Mouse (Mus musculus) spleen, adult 18-20 months (tissue): ENCODE data around the gene Mdfi.

Experiments
- DNase-seq, 2 experiments: peaks; one replicate each; pipeline ENCODE4 v3.0.0; 2022; ENCODE audit warnings: mixed read lengths in 2 of 2

The Mdfi gene

GRCm38 (mm10) chr17:47796968-47797367 lies 37.5 kb downstream of the Mdfi start:
- DNase-seq: no peak

GRCm38 (mm10) chr17:47796156-47796816 lies 38.2 kb downstream of the Mdfi start:
- no peak for DNase-seq

DNA sequence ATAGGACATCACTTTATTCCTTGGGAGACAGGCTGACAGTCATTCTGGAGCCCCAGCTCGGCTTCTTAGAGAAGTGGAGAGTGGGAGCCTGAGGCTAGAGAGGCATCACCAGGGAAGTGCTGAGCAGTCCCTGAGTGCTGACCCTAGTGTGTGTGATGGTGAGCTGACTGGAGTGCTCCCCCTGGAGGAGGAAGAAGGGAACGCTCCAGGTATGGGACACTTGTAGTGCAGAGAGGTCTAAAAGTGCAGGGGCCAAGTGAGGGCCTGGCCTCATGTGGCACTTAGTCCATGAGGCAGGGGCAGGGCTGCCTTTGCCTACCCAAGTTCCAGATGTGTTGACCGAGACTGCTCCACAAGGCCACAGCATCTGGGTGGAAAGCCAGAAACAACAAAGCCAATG lies 39.0 kb downstream of the Mdfi start:
- DNase-seq: peak; percentile 50 to 69

DNA sequence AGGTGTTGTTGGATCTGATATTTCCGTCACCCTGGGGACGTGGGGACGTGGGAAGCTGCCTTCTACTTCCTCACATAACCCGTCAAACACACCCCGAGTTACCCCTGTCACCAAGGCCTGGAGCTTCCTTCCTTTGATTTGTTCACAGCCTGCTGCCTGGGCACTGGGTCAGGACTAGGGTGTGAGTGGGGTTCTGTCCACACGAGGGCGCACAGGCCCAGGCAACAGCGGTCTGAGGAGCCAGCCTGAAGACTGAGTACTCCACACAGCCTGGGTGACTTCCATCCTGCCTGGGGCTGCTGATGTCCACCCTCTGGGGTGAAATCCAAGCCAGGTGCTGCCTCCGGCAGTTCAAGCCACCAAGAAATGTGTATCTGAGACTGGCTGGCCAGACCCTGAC lies 41.1 kb downstream of the Mdfi start:
- DNase-seq: peak; percentile 78 to 91

DNA sequence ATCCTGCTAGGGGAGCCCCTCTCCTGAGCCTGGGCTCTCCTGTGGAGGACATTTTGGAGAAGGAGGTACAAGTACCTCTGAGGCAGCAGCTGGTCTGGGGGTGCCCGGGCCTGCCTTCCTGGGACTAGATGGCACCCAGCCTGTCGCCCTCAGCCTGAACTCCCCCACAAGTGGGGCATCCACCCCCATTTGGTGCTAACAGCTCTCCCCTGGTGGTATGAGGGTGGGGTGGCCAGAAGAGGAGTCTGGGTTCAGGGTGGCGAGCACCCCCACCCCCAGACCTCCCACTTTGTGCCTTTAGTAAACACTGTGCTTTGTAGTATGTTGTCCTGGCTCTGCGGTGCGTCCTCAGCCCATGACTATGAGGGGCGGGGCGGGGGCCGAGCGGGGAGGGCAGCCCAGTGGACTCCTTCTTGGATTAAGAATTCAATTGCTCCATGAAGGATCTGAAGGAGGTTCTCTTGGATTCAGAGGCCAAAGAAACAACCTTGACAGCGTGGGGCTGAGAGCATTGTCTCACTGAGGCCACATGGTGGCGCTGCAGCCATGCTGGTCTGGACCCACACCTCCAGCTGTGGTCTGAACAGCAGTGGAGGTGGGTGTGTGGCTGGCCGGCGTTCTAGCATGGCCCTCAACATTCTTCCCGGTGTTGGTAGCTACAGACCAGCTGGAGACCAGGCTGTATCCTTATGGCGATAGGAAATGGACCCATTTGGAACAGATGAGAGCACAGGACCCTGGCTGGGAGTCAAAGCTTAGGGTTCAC lies 42.2 kb downstream of the Mdfi start:
- peak; percentile 39 to 62 for DNase-seq

DNA sequence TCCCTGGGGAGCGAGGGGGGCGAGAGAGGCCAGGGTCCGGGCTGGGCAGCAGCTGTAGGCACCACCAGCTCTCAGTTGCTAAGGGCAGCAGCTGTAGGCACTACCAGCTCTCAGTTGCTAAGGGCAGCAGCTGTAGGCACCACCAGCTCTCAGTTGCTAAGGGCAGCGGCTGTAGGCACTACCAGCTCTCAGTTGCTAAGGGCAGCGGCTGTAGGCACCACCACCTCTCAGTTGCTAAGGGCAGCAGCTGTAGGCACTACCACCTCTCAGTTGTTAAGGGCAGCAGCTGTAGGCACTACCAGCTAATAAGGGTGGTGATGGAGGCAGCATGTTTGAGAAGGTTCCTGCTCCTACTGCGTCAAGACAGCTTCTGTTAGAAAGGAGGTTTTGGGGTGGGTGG lies 45.5 kb downstream of the Mdfi start:
- no peak for DNase-seq

- DNase-seq: no peak
Observed at GRCm38 (mm10) chr17:47788306-47788705, 46.2 kb downstream of the Mdfi start.

DNA sequence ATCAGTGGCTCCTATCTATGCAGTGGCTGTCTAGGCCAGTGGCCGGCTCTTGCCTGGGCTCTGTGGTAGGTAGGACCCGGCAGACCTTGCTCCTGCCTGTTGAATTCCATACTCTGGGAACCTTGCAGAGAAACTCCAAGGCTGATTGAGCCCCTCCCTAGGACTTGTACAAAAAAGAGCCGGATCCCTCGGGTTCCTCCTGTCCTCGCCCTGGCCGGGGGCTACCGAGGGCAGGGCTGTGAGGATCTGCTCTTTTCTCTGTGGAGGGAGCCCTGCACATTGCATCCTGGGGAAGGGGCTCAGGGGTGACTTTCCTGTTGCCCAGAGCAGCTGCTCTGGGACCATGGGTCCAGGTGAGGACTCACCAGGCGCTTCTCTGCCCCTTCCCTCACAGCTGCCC lies 46.9 kb downstream of the Mdfi start:
- DNase-seq: no peak

DNA sequence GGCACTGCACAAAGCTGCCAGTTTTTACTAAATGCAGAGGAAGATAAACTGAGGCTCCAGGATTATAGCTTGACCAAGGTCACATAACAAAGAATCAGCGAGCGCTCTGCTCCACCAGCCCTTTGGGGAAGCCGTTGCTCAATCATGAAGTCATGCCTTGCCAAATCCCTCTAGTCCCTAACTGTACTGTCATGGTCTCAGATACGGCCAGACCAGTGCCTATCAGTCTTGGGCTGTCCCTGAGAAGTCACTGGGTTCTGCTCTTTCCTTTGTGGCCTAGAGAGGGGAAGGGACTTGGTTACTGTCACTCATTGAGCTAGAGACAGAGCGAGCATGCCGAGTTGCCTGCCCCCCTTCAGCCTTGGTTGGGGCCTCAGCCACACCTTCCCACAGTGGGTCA lies 50.1 kb downstream of the Mdfi start:
- DNase-seq: no peak

- DNase-seq: no peak
Observed at GRCm38 (mm10) chr17:47783445-47784223, 50.9 kb downstream of the Mdfi start.

GRCm38 (mm10) chr17:47782486-47782885 lies 52.0 kb downstream of the Mdfi start:
- no peak for DNase-seq

DNA sequence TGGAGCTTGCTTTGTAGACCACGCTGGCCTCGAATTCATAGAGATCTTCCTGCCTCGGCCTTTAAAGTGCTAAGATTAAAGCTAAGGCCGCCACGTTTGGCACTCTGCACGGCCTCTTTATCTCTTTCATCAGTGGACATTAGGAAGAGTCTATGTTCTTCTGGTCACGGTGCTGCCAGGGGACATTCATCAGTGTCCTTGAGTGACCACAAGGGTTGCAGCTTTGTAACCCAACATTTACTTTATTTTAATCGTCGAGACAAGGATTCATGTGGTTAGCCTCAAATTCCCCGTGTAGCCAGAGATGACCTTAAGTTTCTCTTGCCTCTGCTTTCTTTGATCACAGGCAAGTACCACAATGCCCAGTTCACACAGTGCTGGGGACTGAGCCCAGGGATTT lies 54.0 kb downstream of the Mdfi start:
- DNase-seq: no peak

DNA sequence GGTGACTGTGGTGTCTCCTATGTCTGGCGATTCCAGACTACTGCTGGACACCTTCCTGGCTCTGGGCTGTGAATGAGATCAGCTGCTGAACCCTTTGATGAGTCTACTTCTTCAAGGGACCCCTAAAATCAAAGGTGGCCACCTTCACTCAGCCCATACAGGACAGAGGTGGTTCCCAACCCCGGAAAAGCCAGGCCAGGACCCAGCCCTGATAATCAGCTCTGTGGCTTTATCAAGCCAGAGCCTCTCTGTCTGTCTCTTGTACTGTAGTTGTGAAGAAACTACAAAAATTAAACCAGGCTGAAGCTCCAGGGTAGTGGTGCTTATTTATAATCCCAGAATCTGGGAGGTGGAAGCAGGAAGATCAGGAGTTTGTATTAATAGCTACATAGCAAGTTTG lies 57.4 kb downstream of the Mdfi start:
- DNase-seq: no peak

DNA sequence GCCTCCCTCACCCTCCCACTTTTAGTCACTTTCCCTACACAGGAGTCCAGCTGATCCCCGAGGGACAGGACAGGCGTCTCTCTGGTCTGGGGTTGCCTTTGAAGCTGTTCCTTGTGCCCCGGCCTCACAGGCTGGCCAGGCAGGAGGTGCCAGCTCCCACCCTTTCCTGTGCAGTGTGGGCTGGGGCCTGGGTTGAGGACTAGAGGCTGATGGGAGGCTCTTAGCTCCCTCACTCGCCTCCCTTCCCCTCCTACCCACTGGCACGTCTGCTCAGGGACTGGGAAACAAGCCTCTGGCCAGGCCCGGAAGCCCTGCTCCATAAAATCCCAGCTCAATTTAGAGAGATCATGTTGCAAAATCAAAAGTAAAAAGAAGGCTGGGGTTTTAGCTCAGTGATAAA lies 60.9 kb downstream of the Mdfi start:
- no peak for DNase-seq

GRCm38 (mm10) chr17:47769389-47770299 lies 64.8 kb downstream of the Mdfi start:
- no peak for DNase-seq

- DNase-seq: peak; percentile 83 to 86
Observed at GRCm38 (mm10) chr17:47768707-47769276, 65.7 kb downstream of the Mdfi start.

DNA sequence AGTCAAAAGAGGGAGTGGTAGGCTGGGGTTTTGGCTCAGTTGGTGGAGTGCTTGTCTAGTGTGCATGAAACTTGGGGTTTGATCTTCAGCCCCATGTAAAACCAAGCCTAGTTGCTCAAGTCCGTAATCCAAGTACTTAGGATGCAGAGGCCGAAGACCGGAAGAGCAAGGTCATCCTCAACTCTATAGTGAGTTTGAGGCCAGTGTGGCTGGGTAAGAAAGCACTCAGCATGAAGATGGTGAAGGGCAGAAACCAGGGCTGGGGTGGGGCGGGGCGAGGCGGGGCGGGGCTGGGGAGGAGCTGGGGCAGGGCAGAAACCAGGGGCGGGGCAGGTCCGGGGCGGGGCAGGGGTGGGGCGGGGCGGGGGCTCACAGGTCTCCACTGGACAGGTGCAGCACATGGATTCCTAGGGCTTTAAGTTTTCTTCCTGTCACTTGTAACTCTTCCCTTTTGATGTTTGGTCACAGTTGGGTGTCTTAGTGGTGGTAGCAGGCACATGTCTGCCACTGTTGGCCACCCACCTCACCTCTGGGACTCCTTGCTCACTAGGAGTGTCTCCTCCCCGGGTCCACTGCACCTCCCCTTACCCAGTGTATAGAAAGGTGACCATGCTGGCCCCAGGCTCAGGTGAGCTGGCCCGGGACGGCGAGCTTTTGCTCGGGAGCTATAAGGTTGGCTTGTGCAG lies 66.9 kb downstream of the Mdfi start:
- no peak for DNase-seq

DNA sequence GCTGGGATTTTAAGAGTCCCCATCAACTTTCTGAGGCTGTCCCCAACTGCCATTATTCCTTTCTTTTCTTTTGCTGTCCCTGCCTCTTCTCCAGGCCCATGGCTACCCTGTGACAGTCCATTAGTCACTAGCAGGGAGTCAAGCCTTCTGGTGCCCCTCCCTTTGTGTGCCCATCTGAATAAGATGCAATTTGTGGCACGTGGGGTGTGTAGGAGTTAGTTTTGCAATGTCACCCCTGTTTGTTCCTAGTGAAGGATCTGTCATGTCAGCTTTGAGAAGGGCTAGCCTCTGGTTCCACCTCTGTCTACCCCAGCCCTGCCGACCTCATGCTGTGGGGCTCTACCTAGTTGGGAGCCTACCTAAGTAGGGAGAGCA lies 67.4 kb downstream of the Mdfi start:
- no peak for DNase-seq

DNA sequence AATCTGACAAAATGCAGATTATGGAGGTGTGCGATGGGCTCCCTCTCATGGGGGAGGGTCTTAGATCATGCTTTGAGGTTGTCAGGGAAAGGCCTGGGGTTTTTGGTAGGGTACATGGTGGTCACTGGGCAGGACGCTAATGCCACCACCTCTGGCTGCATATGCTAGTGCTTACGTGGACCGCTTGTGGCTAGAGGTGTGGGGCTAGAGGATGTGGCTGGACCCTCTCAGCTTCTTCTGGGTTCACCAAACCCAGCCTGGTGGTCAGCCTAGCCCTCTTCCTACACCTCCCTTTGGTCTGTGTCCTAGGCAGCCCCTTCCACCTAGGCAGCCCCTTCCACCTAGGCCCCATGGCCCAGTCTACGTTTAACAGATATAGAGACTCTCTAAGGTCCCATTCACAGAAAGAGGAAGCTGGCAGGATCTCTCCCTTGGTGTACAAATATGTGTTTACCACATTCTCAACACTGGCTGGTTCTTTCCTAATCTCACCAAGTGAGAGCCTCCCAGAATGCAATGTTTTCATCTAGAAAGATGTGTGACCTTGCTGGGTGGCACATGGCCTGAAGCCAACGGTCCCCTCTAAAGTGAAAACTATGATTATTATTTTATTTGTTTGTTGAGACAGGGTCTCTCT lies 68.0 kb downstream of the Mdfi start:
- DNase-seq: no peak

GRCm38 (mm10) chr17:47765986-47766385 lies 68.5 kb downstream of the Mdfi start:
- no peak for DNase-seq
